Mouse (Mus musculus): ENCODE results near the gene Aox1. TPM values are rescaled to one million over a fixed set of nuclear protein-coding genes. Genes with fewer than 3 reads are reported as not detected.

Gene Aox1
- polyA plus RNA-seq, 1 experiment from 2014 or later = 0.10 TPM

Other genes with a start within 250 kb of the Aox1 start
- 3.3 and 4.9 TPM in 2 replicates for gene Sgo2a, start 34.0 kb upstream of the Aox1 start, polyA plus RNA-seq (2015; fragmentation: Nextera tagmentation; extraction: Ambion mirVana)
- gene Kctd18, start 11.0 kb upstream of the Aox1 start, polyA plus RNA-seq (2015; fragmentation: Nextera tagmentation; extraction: Ambion mirVana) = 23.3 and 23.8 TPM in 2 replicates
- gene Aox3, start 83.2 kb downstream of the Aox1 start, polyA plus RNA-seq (2015; fragmentation: Nextera tagmentation; extraction: Ambion mirVana) = 0.17 and 0.28 TPM in 2 replicates
- 0.08 and 0.32 TPM in 2 replicates for gene Aox4, start 180.5 kb downstream of the Aox1 start, polyA plus RNA-seq (2015; fragmentation: Nextera tagmentation; extraction: Ambion mirVana)
- gene Aox2, start 248.4 kb downstream of the Aox1 start, polyA plus RNA-seq (2015; fragmentation: Nextera tagmentation; extraction: Ambion mirVana) = 0.03 TPM in 1 of 2 replicates, not detected in the other

Data from neural tube, embryonic 13.5 days (tissue).